Mouse (Mus musculus) layer of hippocampus, postnatal 10 days (tissue): ENCODE results near the gene Mut. TPM values are rescaled to one million over a fixed set of nuclear protein-coding genes. Genes with fewer than 3 reads are reported as not detected.

Experiments used
- DNase-seq, 2 experiments: peaks; one replicate each; pipeline ENCODE4 v3.0.0; 2021; ENCODE audit warnings: low spot score in 2 of 2
- long read RNA-seq: library from polyadenylated mRNA; stranded (forward); transcript quantifications from one replicate; pipeline ENCODE4 v2.0.0, GENCODE M21; 2023
- total RNA-seq, 2 experiments: library from RNA; stranded (reverse); gene quantifications; 2 replicates each; pipeline ENCODE4 v1.2.3; 2021

The Mut gene
- total RNA-seq, result 10 to 100 TPM; 33.7 to 34.4 TPM
- long read RNA-seq, transcript Mut-201 (13 exons, 3,674 nt), result major isoform, 20 of 31 reads
- long read RNA-seq, partial matches to known transcripts, result 1 of 31 reads
- long read RNA-seq, other reads (novel, unspliced or antisense), result 10 of 31 reads

- peak; percentile 98 for DNase-seq
Observed at GRCm38 (mm10) chr17:40934420-40935231, at the start of gene Mut, which contains the start of gene Cenpq. Gene Mut, plus strand, starts transcription at chr17:40934685. Gene Cenpq, minus strand, starts transcription at chr17:40935047.

GRCm38 (mm10) chr17:40885155-40885554 is 49.3 kb upstream of the Mut start:
- no peak for DNase-seq

- DNase-seq, result no peak
Observed at GRCm38 (mm10) chr17:40887849-40888536, 46.5 kb upstream of the Mut start.

- DNase-seq, result no peak
Observed at GRCm38 (mm10) chr17:40896863-40897262, 37.6 kb upstream of the Mut start.

GRCm38 (mm10) chr17:40899783-40900363 is 34.6 kb upstream of the Mut start:
- DNase-seq, result no peak

GRCm38 (mm10) chr17:40903345-40903744 is 31.1 kb upstream of the Mut start:
- DNase-seq, result no peak

- no peak for DNase-seq
Observed at GRCm38 (mm10) chr17:40904056-40904597, 30.4 kb upstream of the Mut start.

- no peak for DNase-seq
Observed at GRCm38 (mm10) chr17:40904721-40905154, 29.7 kb upstream of the Mut start.

GRCm38 (mm10) chr17:40914250-40914649 is 20.2 kb upstream of the Mut start, which contains the start of gene Glyatl3:
Gene Glyatl3, minus strand, starts transcription at chr17:40914350.
- no peak for DNase-seq

- DNase-seq, result no peak
Observed at GRCm38 (mm10) chr17:40915499-40915898, 19.0 kb upstream of the Mut start.

GRCm38 (mm10) chr17:40933985-40934384 is 500 bp upstream of the Mut start:
- DNase-seq, result peak in 1 of 2 experiments; percentile 5

- no peak for DNase-seq
Observed at GRCm38 (mm10) chr17:40948518-40948917, 14.0 kb downstream of the Mut start.

GRCm38 (mm10) chr17:40977914-40978313 is 43.4 kb downstream of the Mut start:
- DNase-seq, result no peak

- no peak for DNase-seq
Observed at GRCm38 (mm10) chr17:40992102-40992501, 57.6 kb downstream of the Mut start.

Other genes with a start within 250 kb of the Mut start
- gene Esp1, start 207.6 kb upstream of the Mut start, total RNA-seq, result not detected
- gene Crisp2, start 127.7 kb upstream of the Mut start, total RNA-seq, result not detected
- not detected for gene Rhag, start 123.6 kb upstream of the Mut start, total RNA-seq
- gene 9130008F23Rik, start 54.1 kb upstream of the Mut start, total RNA-seq, result under 1 TPM; 0.53 to 0.69 TPM
- not detected for gene Glyatl3, start 20.3 kb upstream of the Mut start, total RNA-seq
- gene Cenpq, start 362 bp downstream of the Mut start, total RNA-seq, result 1 to 10 TPM; 5.1 to 6.3 TPM